Mouse (Mus musculus) kidney, embryonic 16.5 days (tissue): ENCODE results near the gene Plcb1. TPM values are rescaled to one million over a fixed set of nuclear protein-coding genes. Genes with fewer than 3 reads are reported as not detected.

Source experiments
- ATAC-seq: fragments of 200-750 bp; cut with Nextera tagmentation; 2 replicates; pipeline ENCODE4 v1.8.0; 2017; ENCODE audit warnings: moderate TSS enrichment; ENCODE audit not compliant: low FRiP score, low TSS enrichment
- H3K27ac ChIP-seq: fragments of 300-500 bp; sonication (generic); 2 replicates; pipeline ENCODE4 v1.5.1; 2014; ENCODE audit warnings: low read length
- H3K27me3 ChIP-seq: fragments of 300-500 bp; sonication (generic); 2 replicates; pipeline ENCODE4 v1.6.1; 2014; ENCODE audit warnings: low read length, control low read depth, mixed read lengths; ENCODE audit not compliant: insufficient read depth
- H3K36me3 ChIP-seq: fragments of 300-500 bp; sonication (generic); 2 replicates; pipeline ENCODE4 v1.6.1; 2014; ENCODE audit warnings: low read length, control low read depth, mixed read lengths; ENCODE audit not compliant: insufficient read depth
- H3K4me1 ChIP-seq: fragments of 300-500 bp; sonication (generic); 2 replicates; pipeline ENCODE4 v1.6.1; 2014; ENCODE audit warnings: low read length, control low read depth, mixed read lengths; ENCODE audit not compliant: insufficient read depth
- H3K4me2 ChIP-seq: fragments of 300-500 bp; sonication (generic); replicated peaks from 2 replicates; pipeline ENCODE4 v1.6.1; 2014; ENCODE audit warnings: low read depth, low read length
- H3K4me3 ChIP-seq: fragments of 300-500 bp; sonication (generic); 2 replicates; pipeline ENCODE4 v1.5.1; 2014; ENCODE audit warnings: mild to moderate bottlenecking, low read length
- H3K9ac ChIP-seq: fragments of 300-500 bp; sonication (generic); replicated peaks from 2 replicates; pipeline ENCODE4 v1.6.1; 2014; ENCODE audit warnings: low read length
- H3K9me3 ChIP-seq: fragments of 300-500 bp; sonication (generic); 2 replicates; pipeline ENCODE4 v1.6.1; 2016; ENCODE audit warnings: low read length, control low read depth
- WGBS: fragments of 180-500 bp; shearing (Covaris S2); extraction: QIAGEN DNeasy Blood & Tissue Kit; methylation state at CpG from one replicate; pipeline ENCODE4 v1.1.7; 2014; 5-methylcytosine and 5-hydroxymethylcytosine counted together
- polyA plus RNA-seq: library from polyadenylated mRNA; unstranded; fragments of >200 nt; fragmentation: Nextera tagmentation; extraction: Ambion mirVana; gene quantifications from 2 replicates; pipeline ENCODE4 v1.2.1, GENCODE M21; 2015

Gene Plcb1
- polyA plus RNA-seq, 1 experiment from 2014 or later: 20.3 TPM

DNA sequence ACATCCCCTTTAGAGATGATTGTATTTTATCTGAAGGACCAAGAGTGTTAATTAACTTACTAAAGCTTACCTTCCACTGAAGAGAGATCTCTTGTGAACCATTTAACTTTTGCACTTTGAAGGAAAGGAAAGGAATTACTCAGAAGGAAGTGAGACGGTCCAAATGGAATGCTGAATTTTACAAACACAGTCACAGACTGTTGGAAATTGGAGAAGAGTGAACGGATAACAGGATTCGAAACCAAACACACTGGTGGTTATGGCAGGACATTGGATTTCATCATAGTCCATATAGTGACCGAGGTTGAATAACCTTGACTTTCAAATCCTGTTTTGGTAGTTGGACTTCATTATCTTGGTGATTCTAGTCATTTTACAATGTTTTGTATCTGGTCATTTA, 688.2 kb downstream of the Plcb1 start:
- Histone ChIP-seq H3K27ac (no peak overlapping the region), H3K9me3 (no peaks in the 10 kb centered on the region), H3K4me1 (no peaks in the 10 kb centered on the region), H3K27me3 (no peaks in the 10 kb centered on the region), H3K4me2 (no peak overlapping the region), H3K9ac (no peak overlapping the region), H3K4me3 (no peak overlapping the region), H3K36me3 (no peaks in the 10 kb centered on the region)
- 70% methylated on average over 4 of the region's 4 CpGs for WGBS
- no peak for ATAC-seq

DNA sequence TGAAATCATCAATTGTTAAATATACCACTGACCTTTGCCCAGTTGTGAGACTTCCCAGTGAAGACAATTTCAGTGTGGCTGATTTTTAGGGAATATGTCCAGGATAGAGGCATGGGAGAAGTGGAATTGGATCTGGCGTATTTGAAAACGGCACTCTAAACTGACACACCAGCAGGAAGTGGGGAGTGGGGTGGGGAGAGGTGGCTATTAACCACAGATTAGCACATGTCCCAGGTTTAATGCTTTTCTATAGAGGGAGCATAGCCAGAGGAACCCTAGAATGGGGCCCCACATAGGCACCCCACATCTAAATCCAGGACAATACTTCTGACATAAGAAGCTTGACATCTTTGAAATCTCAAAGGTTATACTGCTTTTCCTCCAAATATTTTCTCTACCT, 699.4 kb downstream of the Plcb1 start:
- WGBS: 63% methylated on average over 2 of the region's 2 CpGs
- no peak overlapping the region for H3K9ac ChIP-seq
- no peaks in the 10 kb centered on the region for H3K9me3 ChIP-seq
- no peak overlapping the region for H3K27ac ChIP-seq
- no peak overlapping the region for H3K4me3 ChIP-seq
- no peaks in the 10 kb centered on the region for H3K27me3 ChIP-seq
- H3K4me1 ChIP-seq: no peaks in the 10 kb centered on the region
- no peaks in the 10 kb centered on the region for H3K36me3 ChIP-seq
- no peak for ATAC-seq
- H3K4me2 ChIP-seq: no peak overlapping the region

DNA sequence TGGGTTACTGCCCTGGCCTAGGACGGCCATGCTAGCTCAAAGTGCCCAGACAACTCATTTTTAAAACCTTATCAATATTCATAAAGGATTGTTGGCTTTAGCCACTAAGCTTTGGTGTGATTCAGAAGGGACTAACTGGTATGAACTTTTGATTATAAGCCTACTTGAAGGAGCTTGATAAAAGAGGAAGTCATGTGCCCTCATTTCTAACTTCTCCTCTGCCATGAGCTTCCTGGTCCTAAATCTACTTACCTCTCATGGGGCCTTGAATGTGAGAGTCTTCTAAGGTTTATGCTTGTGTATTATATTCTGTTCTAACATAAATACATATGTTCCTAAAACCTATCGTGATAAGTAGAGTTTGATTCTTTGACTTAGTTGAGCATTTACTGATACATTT, 702.4 kb downstream of the Plcb1 start:
- H3K27ac ChIP-seq: no peak overlapping the region
- no peak overlapping the region for H3K9ac ChIP-seq
- H3K36me3 ChIP-seq: no peaks in the 10 kb centered on the region
- no peak overlapping the region for H3K4me3 ChIP-seq
- H3K27me3 ChIP-seq: no peaks in the 10 kb centered on the region
- no peak overlapping the region for H3K4me2 ChIP-seq
- H3K9me3 ChIP-seq: no peaks in the 10 kb centered on the region
- H3K4me1 ChIP-seq: no peaks in the 10 kb centered on the region
- no peak for ATAC-seq
- 94% methylated on average over 2 of the region's 2 CpGs for WGBS

DNA sequence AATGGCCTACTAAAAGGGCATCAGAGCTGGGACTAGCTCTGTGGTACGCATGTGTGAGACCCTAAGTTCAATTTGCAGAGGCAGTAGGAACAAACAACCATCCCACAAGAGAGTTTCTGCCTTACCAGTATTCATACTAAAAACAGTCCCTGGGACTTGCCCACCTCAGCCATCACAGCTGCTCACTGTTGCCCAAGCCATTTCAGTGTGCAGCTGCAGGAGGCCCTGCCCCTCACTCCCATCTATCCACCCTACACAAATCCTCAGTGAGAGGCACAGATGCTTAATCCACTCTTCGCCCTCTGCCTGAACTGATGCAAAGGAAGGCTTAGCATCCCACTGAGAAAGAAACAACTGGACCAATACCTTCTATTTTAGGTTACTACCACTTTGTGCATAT, 703.3 kb downstream of the Plcb1 start:
- H3K9ac ChIP-seq: no peak overlapping the region
- no peaks in the 10 kb centered on the region for H3K27me3 ChIP-seq
- H3K4me3 ChIP-seq: no peak overlapping the region
- no peak for ATAC-seq
- 98% methylated on average over 2 of the region's 2 CpGs for WGBS
- no peaks in the 10 kb centered on the region for H3K9me3 ChIP-seq
- no peak overlapping the region for H3K4me2 ChIP-seq
- no peaks in the 10 kb centered on the region for H3K4me1 ChIP-seq
- no peaks in the 10 kb centered on the region for H3K36me3 ChIP-seq
- no peak overlapping the region for H3K27ac ChIP-seq

DNA sequence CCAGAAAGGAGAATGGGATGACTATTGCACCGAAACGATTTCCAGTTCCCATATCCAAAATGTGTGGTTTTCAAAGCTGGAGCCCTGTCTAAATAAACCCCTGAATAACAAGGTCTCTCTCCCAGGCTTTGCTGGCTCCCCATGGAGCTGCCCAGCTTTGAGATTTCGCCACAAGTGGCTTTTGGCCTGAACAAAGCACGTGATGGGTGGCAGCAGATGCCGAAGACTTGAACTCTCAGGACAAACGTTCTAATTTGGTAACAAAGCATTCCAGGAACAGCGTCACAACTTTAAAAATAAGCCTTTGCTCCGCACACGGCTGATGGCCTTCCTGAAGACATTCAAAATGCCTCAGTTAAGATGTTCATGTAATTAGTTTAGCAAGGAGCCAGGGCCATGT, 706.9 kb downstream of the Plcb1 start:
- H3K27me3 ChIP-seq: no peaks in the 10 kb centered on the region
- H3K4me1 ChIP-seq: no peaks in the 10 kb centered on the region
- H3K27ac ChIP-seq: no peak overlapping the region
- no peaks in the 10 kb centered on the region for H3K36me3 ChIP-seq
- H3K9me3 ChIP-seq: no peaks in the 10 kb centered on the region
- WGBS: 85% methylated on average over 9 of the region's 9 CpGs
- no peak overlapping the region for H3K4me3 ChIP-seq
- H3K9ac ChIP-seq: no peak overlapping the region
- no peak for ATAC-seq
- no peak overlapping the region for H3K4me2 ChIP-seq

DNA sequence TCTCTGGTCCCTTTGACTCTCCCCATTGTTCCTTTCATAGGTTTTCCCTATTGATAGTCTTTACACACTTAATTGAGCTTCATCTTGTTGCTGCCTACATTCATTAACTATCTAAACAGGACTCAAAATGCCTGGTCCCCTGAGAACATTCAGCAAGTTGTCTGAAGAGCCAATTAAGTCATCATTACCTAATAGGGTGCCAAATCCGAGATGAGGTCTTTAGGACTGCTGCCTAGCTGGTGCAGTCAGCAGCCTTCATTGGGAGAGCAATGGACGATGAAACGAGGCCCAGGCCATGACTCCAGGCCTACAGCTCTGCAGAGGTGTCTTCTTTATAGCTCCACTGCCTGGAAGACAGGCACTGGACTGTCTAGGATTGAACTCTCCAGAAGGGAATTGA, 710.7 kb downstream of the Plcb1 start:
- Histone ChIP-seq H3K4me3 (no peak overlapping the region), H3K4me2 (no peak overlapping the region), H3K27ac (no peak overlapping the region), H3K4me1 (no peaks in the 10 kb centered on the region), H3K9ac (no peak overlapping the region), H3K9me3 (no peaks in the 10 kb centered on the region), H3K27me3 (no peaks in the 10 kb centered on the region), H3K36me3 (no peaks in the 10 kb centered on the region)
- WGBS: 15% methylated on average over 3 of the region's 3 CpGs
- no peak for ATAC-seq

DNA sequence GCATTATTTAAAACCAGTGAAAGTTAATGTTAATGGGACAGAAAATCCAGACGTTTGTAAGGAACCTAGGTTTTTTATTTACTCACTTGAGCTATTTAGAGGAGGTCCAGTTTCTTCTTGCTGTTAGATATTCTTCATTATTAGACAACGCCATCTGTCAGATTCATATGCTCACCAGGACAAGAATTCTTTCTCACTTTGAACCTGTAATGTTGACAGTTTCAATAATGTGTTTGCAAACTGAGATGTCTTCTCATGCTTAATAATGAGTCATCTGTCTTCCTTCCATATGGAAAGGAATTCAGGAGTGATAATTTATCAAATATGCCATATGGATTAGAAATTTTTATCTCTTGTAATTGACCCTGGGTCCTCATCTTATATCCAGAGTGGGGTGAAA, 711.4 kb downstream of the Plcb1 start:
- Histone ChIP-seq H3K4me1 (no peaks in the 10 kb centered on the region), H3K4me2 (no peak overlapping the region), H3K4me3 (no peak overlapping the region), H3K36me3 (no peaks in the 10 kb centered on the region), H3K9ac (no peak overlapping the region), H3K9me3 (no peaks in the 10 kb centered on the region), H3K27ac (no peak overlapping the region), H3K27me3 (no peaks in the 10 kb centered on the region)
- no peak for ATAC-seq
- 76% methylated on average over 2 of the region's 2 CpGs for WGBS

DNA sequence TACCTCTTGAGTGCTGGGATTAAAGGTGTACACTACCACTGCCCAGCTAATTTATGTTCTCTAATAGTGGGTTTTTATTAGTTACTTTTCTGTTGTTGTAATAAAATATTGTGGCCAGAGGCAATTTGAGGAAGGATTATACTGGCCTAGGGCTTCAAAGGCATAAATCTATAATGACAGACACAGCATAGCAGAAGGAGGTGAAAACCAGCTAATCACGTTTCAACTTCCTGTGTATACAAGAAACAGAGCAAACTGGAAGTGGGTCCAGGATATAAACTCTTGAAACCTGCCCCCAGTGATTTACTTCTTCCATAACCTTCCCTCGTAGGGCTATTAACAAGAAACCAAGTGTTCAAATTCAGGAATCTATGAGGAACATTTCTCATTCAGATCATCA, 715.0 kb downstream of the Plcb1 start:
- Histone ChIP-seq H3K4me3 (no peak overlapping the region), H3K4me2 (no peak overlapping the region), H3K9me3 (no peaks in the 10 kb centered on the region), H3K9ac (no peak overlapping the region), H3K36me3 (no peaks in the 10 kb centered on the region), H3K27ac (no peak overlapping the region), H3K4me1 (no peaks in the 10 kb centered on the region), H3K27me3 (no peaks in the 10 kb centered on the region)
- WGBS: 10% methylated on average over 2 of the region's 2 CpGs
- no peak for ATAC-seq

DNA sequence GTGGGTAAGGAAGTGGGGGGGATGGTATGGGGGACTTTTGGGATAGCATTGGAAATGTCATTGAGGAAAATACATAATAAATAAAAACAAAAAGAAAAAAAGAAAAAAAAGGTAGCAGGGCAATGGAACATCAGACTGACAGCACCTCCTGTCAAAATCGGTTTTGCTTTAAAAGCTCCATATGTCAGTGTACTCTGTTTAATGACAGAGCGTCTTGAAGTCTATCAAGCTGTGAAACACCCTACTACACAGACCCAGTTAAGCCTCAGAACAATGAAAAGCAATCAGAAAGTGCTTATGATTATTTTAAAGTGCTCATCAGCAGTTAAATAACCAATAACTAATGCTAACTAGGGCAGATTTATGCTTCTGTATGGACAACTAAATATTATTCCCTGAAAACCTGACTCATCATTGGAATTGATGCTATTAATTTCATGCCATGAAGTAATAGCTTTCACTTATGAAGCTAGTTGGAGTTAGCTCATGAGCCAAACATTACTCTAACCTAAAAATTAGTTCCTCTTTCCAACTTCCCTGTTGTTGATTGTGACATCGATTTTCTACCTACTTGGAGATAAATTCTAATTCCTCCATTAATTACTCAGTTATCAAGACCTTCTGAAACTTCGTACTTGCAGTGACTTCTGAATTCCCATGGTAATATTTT, 717.6 kb downstream of the Plcb1 start:
- Histone ChIP-seq H3K4me1 (no peaks in the 10 kb centered on the region), H3K27me3 (no peaks in the 10 kb centered on the region), H3K4me2 (no peak overlapping the region), H3K36me3 (no peaks in the 10 kb centered on the region), H3K4me3 (no peak overlapping the region), H3K9me3 (no peaks in the 10 kb centered on the region), H3K27ac (no peak overlapping the region), H3K9ac (no peak overlapping the region)
- 86% methylated on average over 4 of the region's 4 CpGs for WGBS
- ATAC-seq: no peak

DNA sequence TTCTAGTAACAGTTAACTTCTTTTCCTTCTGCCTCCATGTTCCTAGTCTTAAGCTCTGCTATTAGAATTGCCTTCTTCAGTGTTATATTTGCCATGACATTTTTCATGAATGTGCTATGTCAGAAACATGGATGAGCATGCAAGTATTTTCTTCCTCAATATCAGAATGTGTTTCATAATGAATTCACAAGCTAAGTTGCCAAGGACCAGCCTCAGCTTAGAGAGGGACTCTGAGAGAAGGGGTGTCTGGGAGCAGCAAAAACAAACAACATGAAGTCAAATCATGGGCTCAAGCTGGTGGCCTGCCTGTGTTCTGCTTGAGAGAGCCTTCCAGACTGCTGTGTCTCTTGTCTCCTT, 718.1 kb downstream of the Plcb1 start:
- no peaks in the 10 kb centered on the region for H3K27me3 ChIP-seq
- no peaks in the 10 kb centered on the region for H3K9me3 ChIP-seq
- H3K4me1 ChIP-seq: no peaks in the 10 kb centered on the region
- H3K9ac ChIP-seq: no peak overlapping the region
- no peak overlapping the region for H3K4me2 ChIP-seq
- no peaks in the 10 kb centered on the region for H3K36me3 ChIP-seq
- ATAC-seq: no peak
- no peak overlapping the region for H3K27ac ChIP-seq
- H3K4me3 ChIP-seq: no peak overlapping the region
